Mouse (Mus musculus): Measurements from ENCODE around the gene Nasp. TPM values are rescaled to one million over a fixed set of nuclear protein-coding genes. Genes with fewer than 3 reads are reported as not detected.
"Not testable (repeated sequence)": the region's sequence is repeated elsewhere in the genome, so short reads cannot be mapped to it uniquely, and the experiment has no call there.

Gene Nasp
- total RNA-seq (2014; rRNA removed; ENCODE audit: low replicate concordance) (28.1 and 29.9 TPM in 2 replicates), polyA plus RNA-seq (2015; fragmentation: Nextera tagmentation; extraction: Ambion mirVana) (32.1 and 32.2 TPM in 2 replicates)

DNA sequence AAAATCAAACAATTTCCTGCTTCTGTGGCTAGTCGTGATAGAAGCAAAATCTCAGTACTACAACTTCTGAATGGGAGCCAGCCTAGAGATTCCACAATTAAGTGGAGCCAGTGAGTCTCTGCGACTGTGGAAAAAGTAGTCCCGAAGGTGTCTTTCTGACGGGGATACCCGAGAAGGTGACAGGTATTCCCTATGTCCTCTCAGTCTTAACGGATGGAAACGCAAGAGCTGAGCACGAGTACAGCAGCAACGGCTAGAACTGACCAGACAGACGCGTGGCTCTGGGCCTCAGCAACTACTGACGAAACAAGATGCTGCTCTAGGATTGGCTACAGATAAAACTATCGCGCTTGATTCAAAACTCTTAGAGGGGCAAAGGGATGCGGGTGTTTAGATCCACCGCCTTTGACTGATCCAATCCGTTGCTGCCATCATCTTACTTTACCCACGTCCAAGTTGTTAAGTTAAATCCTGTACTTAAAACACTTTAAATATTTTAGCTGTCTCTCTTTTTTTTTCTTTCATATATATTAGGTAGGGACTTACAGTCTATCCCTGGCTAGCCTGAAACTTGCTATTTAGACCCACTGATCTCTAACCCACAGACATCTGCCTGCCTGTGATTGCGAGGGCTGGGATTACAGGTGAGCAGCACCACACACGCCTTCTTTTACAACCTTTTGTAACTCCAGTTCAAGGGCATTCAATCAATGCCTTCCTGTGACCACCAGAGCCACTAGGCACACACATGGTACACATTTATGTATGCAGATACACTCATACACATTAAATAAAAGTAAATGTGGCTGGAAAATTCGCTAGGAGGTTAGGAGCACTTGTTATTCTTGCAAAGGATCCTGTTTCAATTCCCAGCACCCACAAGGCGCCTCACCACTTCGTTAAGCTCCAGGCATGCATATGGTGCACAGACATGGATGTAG is at the start of gene Nasp:
TSS of gene Nasp (minus strand) at position 220 of the 941 bp plus-strand sequence.
- peak within 1 kb of the TSS; percentile 79 for H3K9ac ChIP-seq (replicated peaks; ENCODE audit: low read depth, low read length)
- no peaks in the 10 kb centered on the region for H3K36me3 ChIP-seq (replicated peaks; ENCODE audit: control insufficient read depth, insufficient read depth, low read length)
- DNase-seq (ENCODE audit: low spot score) = peak; percentile 84
- peak within 1 kb of the TSS; percentile 93 for H3K4me2 ChIP-seq (ENCODE audit: low read depth, low read length)
- ATAC-seq (ENCODE audit: insufficient read depth, low read depth) = peak; percentile 83
- 8% methylated on average over 23 of the region's 23 CpGs for WGBS
- H3K27ac ChIP-seq (ENCODE audit: low read depth) = peak within 1 kb of the TSS; percentile 95
- H3K9me3 ChIP-seq (replicated peaks; ENCODE audit: control insufficient read depth, low read length) = no peaks in the 10 kb centered on the region
- no peaks in the 10 kb centered on the region for H3K27me3 ChIP-seq (ENCODE audit: control insufficient read depth, insufficient read depth, low read length)
- peaks cover 5% of the 10 kb centered on the region; the same call in 1 of the 2 replicates for H3K4me1 ChIP-seq (ENCODE audit: control insufficient read depth, insufficient read depth)
- peak within 1 kb of the TSS; percentile 97 for H3K4me3 ChIP-seq (ENCODE audit: low read depth, low read length)
- TF ChIP-seq CTCF (IDR thresholded peaks at IDR 0.05; ENCODE audit: low read depth) (no peak), EP300 (IDR thresholded peaks at IDR 0.05; ENCODE audit: low read depth) (no peak)

DNA sequence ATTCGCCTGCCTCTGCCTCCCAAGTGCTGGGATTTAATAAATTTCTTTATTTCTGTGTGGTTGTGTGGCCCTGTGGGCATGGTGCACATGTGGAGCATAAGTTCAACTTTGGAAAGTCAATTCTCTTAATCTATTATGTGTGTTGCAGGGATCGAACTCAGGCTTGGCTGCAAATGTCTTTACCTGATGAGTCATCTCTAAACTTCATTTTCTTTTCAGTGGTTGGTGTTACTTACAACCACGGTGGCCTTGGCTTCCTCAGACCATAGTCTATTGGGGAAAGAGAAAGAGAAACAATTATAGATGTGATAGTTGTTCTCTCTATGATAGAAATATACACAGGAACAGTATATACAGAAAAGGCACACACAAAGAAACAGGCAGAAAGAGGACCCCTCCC is 48.3 kb upstream of the Nasp start:
- Histone ChIP-seq H3K4me1 (ENCODE audit: control insufficient read depth, insufficient read depth) (no peaks in the 10 kb centered on the region), H3K36me3 (replicated peaks; ENCODE audit: control insufficient read depth, insufficient read depth, low read length) (no peaks in the 10 kb centered on the region), H3K9ac (replicated peaks; ENCODE audit: low read depth, low read length) (no peak overlapping the region), H3K4me3 (ENCODE audit: low read depth, low read length) (no peak overlapping the region), H3K4me2 (ENCODE audit: low read depth, low read length) (no peak overlapping the region), H3K27me3 (ENCODE audit: control insufficient read depth, insufficient read depth, low read length) (no peaks in the 10 kb centered on the region), H3K27ac (ENCODE audit: low read depth) (no peak overlapping the region), H3K9me3 (replicated peaks; ENCODE audit: control insufficient read depth, low read length) (no peaks in the 10 kb centered on the region)
- ATAC-seq (ENCODE audit: insufficient read depth, low read depth) = no peak
- no peak for DNase-seq (ENCODE audit: low spot score)
- WGBS = 67% methylated on average over 3 of the region's 3 CpGs
- TF ChIP-seq CTCF (IDR thresholded peaks at IDR 0.05; ENCODE audit: low read depth) (no peak), EP300 (IDR thresholded peaks at IDR 0.05; ENCODE audit: low read depth) (no peak)

DNA sequence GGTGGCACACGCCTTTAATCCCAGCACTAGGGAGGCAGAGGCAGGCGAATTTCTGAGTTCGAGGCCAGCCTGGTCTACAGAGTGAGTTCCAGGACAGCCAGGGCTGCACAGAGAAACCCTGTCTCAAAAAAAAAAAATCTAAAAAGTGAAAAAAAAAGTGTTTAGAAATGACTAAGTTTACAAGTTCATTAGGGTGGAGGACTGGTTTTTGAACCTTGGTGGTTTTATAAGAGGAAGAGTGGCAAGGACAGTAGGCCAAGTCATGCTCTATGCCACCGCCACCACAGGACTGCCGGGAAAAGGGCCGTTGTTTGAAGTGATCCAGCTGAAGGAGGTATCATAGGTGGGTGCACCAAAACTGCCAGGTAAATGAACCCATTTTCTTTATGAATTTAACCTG is 47.0 kb upstream of the Nasp start:
- not testable (repeated sequence) for H3K36me3 ChIP-seq (replicated peaks; ENCODE audit: control insufficient read depth, insufficient read depth, low read length); H3K4me3 ChIP-seq (ENCODE audit: low read depth, low read length); H3K9me3 ChIP-seq (replicated peaks; ENCODE audit: control insufficient read depth, low read length); H3K9ac ChIP-seq (replicated peaks; ENCODE audit: low read depth, low read length); ATAC-seq (ENCODE audit: insufficient read depth, low read depth); H3K27ac ChIP-seq (ENCODE audit: low read depth); DNase-seq (ENCODE audit: low spot score); H3K4me2 ChIP-seq (ENCODE audit: low read depth, low read length); H3K27me3 ChIP-seq (ENCODE audit: control insufficient read depth, insufficient read depth, low read length); H3K4me1 ChIP-seq (ENCODE audit: control insufficient read depth, insufficient read depth)
- 88% methylated on average over 6 of the region's 6 CpGs for WGBS

DNA sequence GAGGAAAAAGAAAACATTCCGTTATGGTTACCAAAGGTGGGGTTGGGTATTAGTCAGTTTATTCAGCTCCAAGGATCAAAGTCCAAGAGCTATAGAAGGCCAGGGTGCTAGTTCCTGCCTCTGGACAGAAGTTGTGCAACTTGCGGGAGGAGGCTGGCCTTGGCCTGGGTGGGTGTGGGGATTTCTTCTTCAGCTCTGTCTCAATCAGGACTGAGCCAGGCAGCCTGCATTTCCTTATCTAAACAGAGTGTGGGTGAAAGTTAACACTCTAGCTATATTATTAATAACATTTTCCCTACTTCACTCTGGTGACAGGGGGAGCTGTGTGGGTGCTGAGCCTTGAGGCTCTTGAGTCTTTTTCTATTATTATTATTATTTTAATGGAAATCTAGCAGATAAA is 45.0 kb upstream of the Nasp start:
- DNase-seq (ENCODE audit: low spot score) = peak; percentile 36
- peak; percentile 49; the same call in 1 of the 2 replicates for ATAC-seq (ENCODE audit: insufficient read depth, low read depth)

DNA sequence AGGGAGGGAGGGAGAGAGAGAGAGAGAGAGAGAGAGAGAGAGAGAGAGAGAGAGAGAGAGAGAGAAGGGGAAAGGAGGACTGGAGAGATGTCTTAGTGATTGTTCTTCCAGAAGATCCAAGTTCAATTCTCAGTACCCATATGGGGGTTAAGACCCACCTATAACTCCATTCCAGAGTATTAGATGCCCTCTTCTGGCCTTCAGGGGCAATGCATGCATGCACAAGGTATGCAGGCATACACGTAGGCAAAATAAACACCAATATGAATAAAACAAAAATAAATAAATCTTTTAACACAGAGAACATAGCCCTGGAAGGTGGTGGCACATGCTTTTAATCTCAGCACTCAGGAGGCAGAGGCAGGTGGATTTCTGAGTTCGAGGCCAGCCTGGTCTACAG is 41.5 kb upstream of the Nasp start:
- Histone ChIP-seq H3K27ac (ENCODE audit: low read depth) (no peak overlapping the region), H3K9me3 (replicated peaks; ENCODE audit: control insufficient read depth, low read length) (no peaks in the 10 kb centered on the region), H3K4me1 (ENCODE audit: control insufficient read depth, insufficient read depth) (no peaks in the 10 kb centered on the region), H3K4me3 (ENCODE audit: low read depth, low read length) (no peak overlapping the region), H3K4me2 (ENCODE audit: low read depth, low read length) (no peak overlapping the region), H3K36me3 (replicated peaks; ENCODE audit: control insufficient read depth, insufficient read depth, low read length) (no peaks in the 10 kb centered on the region), H3K27me3 (ENCODE audit: control insufficient read depth, insufficient read depth, low read length) (no peaks in the 10 kb centered on the region), H3K9ac (replicated peaks; ENCODE audit: low read depth, low read length) (no peak overlapping the region)
- 57% methylated on average over 2 of the region's 2 CpGs for WGBS
- no peak for ATAC-seq (ENCODE audit: insufficient read depth, low read depth)
- TF ChIP-seq EP300 (IDR thresholded peaks at IDR 0.05; ENCODE audit: low read depth) (no peak), CTCF (IDR thresholded peaks at IDR 0.05; ENCODE audit: low read depth) (peak; percentile 28; the same call in 1 of the 2 replicates)
- no peak for DNase-seq (ENCODE audit: low spot score)

More for the DNA sequence above, 45.0 kb upstream of the Nasp start:
- TF ChIP-seq EP300 (IDR thresholded peaks at IDR 0.05; ENCODE audit: low read depth) (no peak), CTCF (IDR thresholded peaks at IDR 0.05; ENCODE audit: low read depth) (no peak)
- Histone ChIP-seq H3K36me3 (replicated peaks; ENCODE audit: control insufficient read depth, insufficient read depth, low read length) (no peaks in the 10 kb centered on the region), H3K27ac (ENCODE audit: low read depth) (no peak overlapping the region), H3K9me3 (replicated peaks; ENCODE audit: control insufficient read depth, low read length) (no peaks in the 10 kb centered on the region), H3K4me3 (ENCODE audit: low read depth, low read length) (no peak overlapping the region), H3K4me2 (ENCODE audit: low read depth, low read length) (no peak overlapping the region), H3K27me3 (ENCODE audit: control insufficient read depth, insufficient read depth, low read length) (no peaks in the 10 kb centered on the region), H3K4me1 (ENCODE audit: control insufficient read depth, insufficient read depth) (no peaks in the 10 kb centered on the region), H3K9ac (replicated peaks; ENCODE audit: low read depth, low read length) (no peak overlapping the region)
- WGBS = 52% methylated on average over 2 of the region's 2 CpGs
